Mouse (Mus musculus): Measurements from ENCODE around the gene Grpr.
A peak's percentile ranks its signal among the peaks of the same experiment; 100 is the strongest.

GRCm38 (mm10) chrX:163549666-163550065 lies at the start of gene Grpr:
- peak; percentile 27; the same call in 1 of the 2 replicates for TF ChIP-seq CTCF (IDR thresholded peaks at IDR 0.05; ENCODE audit: extremely low read depth, insufficient read depth, low read length)
- TF ChIP-seq POLR2A (IDR thresholded peaks at IDR 0.05; ENCODE audit: extremely low read depth, insufficient read depth, low read length) = no peak
